Mouse (Mus musculus) duodenum, adult 2 months (tissue): Measurements from ENCODE around the gene Slc16a8. TPM values are rescaled to one million over a fixed set of nuclear protein-coding genes. Genes with fewer than 3 reads are reported as not detected.

Experiments used
- polyA plus RNA-seq: library from polyadenylated mRNA; depleted of rRNA; stranded (reverse); fragments of >200 nt; gene quantifications from 2 replicates; pipeline ENCODE4 v1.2.3, GENCODE M21; 2012; ENCODE audit warnings: low replicate concordance; rRNA removed

Slc16a8 gene
- 0.78 and 2.5 TPM in 2 replicates for polyA plus RNA-seq

GRCm38 (mm10) chr15:79254661-79255060 lies at the start of gene Slc16a8:
Slc16a8 (minus strand) TSS chr15:79254761.

GRCm38 (mm10) chr15:79285399-79285798 lies 30.8 kb upstream of the Slc16a8 start, which contains the start of gene Baiap2l2:
Baiap2l2 (minus strand) TSS chr15:79285537.

GRCm38 (mm10) chr15:79229058-79229821 lies 25.3 kb downstream of the Slc16a8 start, which contains the start of the genes Pick1 and Gm49486:
Pick1 (plus strand) TSS chr15:79229173.
Gm49486 (plus strand) TSS chr15:79229391.

Other genes with a start within 250 kb of the Slc16a8 start
- 146 and 201 TPM in 2 replicates for gene H1f0, start 226.3 kb downstream of the Slc16a8 start, polyA plus RNA-seq
- 8.1 and 19.3 TPM in 2 replicates for gene Galr3, start 212.9 kb downstream of the Slc16a8 start, polyA plus RNA-seq
- gene Ankrd54, start 191.9 kb downstream of the Slc16a8 start, polyA plus RNA-seq = 138 and 175 TPM in 2 replicates
- gene Eif3l, start 179.6 kb downstream of the Slc16a8 start, polyA plus RNA-seq = 66.9 and 77.4 TPM in 2 replicates
- gene Micall1, start 145.9 kb downstream of the Slc16a8 start, polyA plus RNA-seq = 19.0 and 20.5 TPM in 2 replicates
- gene Polr2f, start 113.8 kb downstream of the Slc16a8 start, polyA plus RNA-seq = 39.5 and 50.7 TPM in 2 replicates
- 0.91 and 1.4 TPM in 2 replicates for gene 1700088E04Rik, start 113.5 kb downstream of the Slc16a8 start, polyA plus RNA-seq
- gene Sox10, start 89.5 kb downstream of the Slc16a8 start, polyA plus RNA-seq = 2.8 and 3.6 TPM in 2 replicates
- gene Pick1, start 25.6 kb downstream of the Slc16a8 start, polyA plus RNA-seq = 26.4 and 32.8 TPM in 2 replicates
- gene Gm49486, start 25.4 kb downstream of the Slc16a8 start, polyA plus RNA-seq = 0.09 TPM in 1 of 2 replicates, not detected in the other
- gene Baiap2l2, start 30.8 kb upstream of the Slc16a8 start, polyA plus RNA-seq = 360 and 593 TPM in 2 replicates
- gene Pla2g6, start 73.6 kb upstream of the Slc16a8 start, polyA plus RNA-seq = 40.2 and 50.6 TPM in 2 replicates
- 5.3 and 21.1 TPM in 2 replicates for gene Maff, start 91.9 kb upstream of the Slc16a8 start, polyA plus RNA-seq
- 97.5 and 100 TPM in 2 replicates for gene Tmem184b, start 148.8 kb upstream of the Slc16a8 start, polyA plus RNA-seq
- gene Csnk1e, start 200.8 kb upstream of the Slc16a8 start, polyA plus RNA-seq = 14.1 and 18.0 TPM in 2 replicates